Comparison of ENCODE assay signal across 10 mouse cellular contexts in genomic region chr5:138776346-138776745, GRCm38 (mm10). TPM values are rescaled to one million over a fixed set of nuclear protein-coding genes. Genes with fewer than 3 reads are reported as not detected.
DNase-seq lines count a peak whose midpoint lies in the region; ATAC-seq lines count a peak whose summit lies in the region.
"Had no signal": no experiment of that assay in that cellular context is flagged by ENCODE, and none has a peak within 500 bp of the region (broad histone marks: within the 10 kb centered on the region; RNA-seq: fewer than 3 reads in every experiment).

No protein-coding gene starts in this region.

- no peaks in the 10 kb centered on the region for H3K9me3 ChIP-seq in intestine, embryonic 14.5 days (ENCODE audit: control insufficient read depth, low read length)
- no peaks in the 10 kb centered on the region for H3K9me3 ChIP-seq in lung, embryonic 16.5 days (ENCODE audit: control insufficient read depth, low read length)
- H3K9me3 ChIP-seq in forebrain, embryonic 15.5 days, result no peaks in the 10 kb centered on the region
- no peaks in the 10 kb centered on the region for H3K9me3 ChIP-seq in midbrain, embryonic 10.5 days (replicated peaks)
- H3K9me3 ChIP-seq: kidney, embryonic 15.5 days had no signal

- WGBS in intestine, embryonic 14.5 days, result 53% methylated on average over 1 of the region's 1 CpGs
- 54% methylated on average over 1 of the region's 1 CpGs for WGBS in lung, embryonic 16.5 days
- WGBS in forebrain, embryonic 15.5 days, result 61% methylated on average over 1 of the region's 1 CpGs
- 83% methylated on average over 1 of the region's 1 CpGs for WGBS in midbrain, embryonic 10.5 days

- H3K27ac ChIP-seq in intestine, embryonic 14.5 days (ENCODE audit: low read depth), result no peak overlapping the region
- H3K27ac ChIP-seq in lung, embryonic 16.5 days (ENCODE audit: low read length), result no peak overlapping the region
- no peak overlapping the region for H3K27ac ChIP-seq in forebrain, embryonic 15.5 days (replicated peaks)
- no peak overlapping the region for H3K27ac ChIP-seq in midbrain, embryonic 10.5 days (replicated peaks)
- H3K27ac ChIP-seq: kidney, embryonic 15.5 days had no signal

- no peak overlapping the region for H3K4me3 ChIP-seq in intestine, embryonic 14.5 days (ENCODE audit: low read depth, low read length)
- no peak overlapping the region for H3K4me3 ChIP-seq in lung, embryonic 16.5 days (ENCODE audit: low read length)
- H3K4me3 ChIP-seq in forebrain, embryonic 15.5 days, result no peak overlapping the region
- H3K4me3 ChIP-seq in midbrain, embryonic 10.5 days, result no peak overlapping the region
- H3K4me3 ChIP-seq: kidney, embryonic 15.5 days had no signal

- 0 out of 2 replicates have a peak, but pooled peaks have one; percentile 33 for ATAC-seq in intestine, embryonic 14.5 days (replicated peaks; ENCODE audit: low FRiP score, low TSS enrichment, low read depth)
- ATAC-seq in lung, embryonic 16.5 days (ENCODE audit: low read depth), result peak; percentile 64
- ATAC-seq in forebrain, embryonic 15.5 days (replicated peaks), result no peak
- ATAC-seq: forebrain, postnatal 0 days had no signal

- no peaks in the 10 kb centered on the region for H3K27me3 ChIP-seq in intestine, embryonic 14.5 days (replicated peaks; ENCODE audit: control insufficient read depth, insufficient read depth, low read length)
- no peaks in the 10 kb centered on the region for H3K27me3 ChIP-seq in lung, embryonic 16.5 days (ENCODE audit: control insufficient read depth, insufficient read depth, low read depth, low read length)
- no peaks in the 10 kb centered on the region for H3K27me3 ChIP-seq in forebrain, embryonic 15.5 days
- no peaks in the 10 kb centered on the region for H3K27me3 ChIP-seq in midbrain, embryonic 10.5 days (ENCODE audit: low read depth, poor library complexity, severe bottlenecking)
- H3K27me3 ChIP-seq: kidney, embryonic 15.5 days had no signal

- peak; percentile 42 for DNase-seq in gastrocnemius, adult 18-20 months (ENCODE audit: low spot score)
- no peak for DNase-seq in gastrocnemius, postnatal 10 days
- DNase-seq in NIH3T3 (ENCODE audit: low read depth), result peak; percentile 87
- no peak for DNase-seq in intestine, embryonic 14.5 days (ENCODE audit: low spot score)
- no peak for DNase-seq in frontal cortex, postnatal 14 days (ENCODE audit: low spot score in 2 of 2)
- no peak for DNase-seq in midbrain, embryonic 10.5 days (ENCODE audit: low spot score)
- DNase-seq: forebrain, postnatal 0 days had no signal

- H3K4me1 ChIP-seq in intestine, embryonic 14.5 days (replicated peaks; ENCODE audit: control insufficient read depth, insufficient read depth, low read length), result peaks cover 19% of the 10 kb centered on the region
- H3K4me1 ChIP-seq in lung, embryonic 16.5 days (replicated peaks; ENCODE audit: control insufficient read depth, insufficient read depth, low read length), result 0 out of 2 replicates have a peak, but pooled peaks cover 3% of the 10 kb centered on the region
- peaks cover 16% of the 10 kb centered on the region for H3K4me1 ChIP-seq in forebrain, embryonic 15.5 days
- H3K4me1 ChIP-seq in midbrain, embryonic 10.5 days, result peaks cover 20% of the 10 kb centered on the region

- H3K36me3 ChIP-seq in intestine, embryonic 14.5 days (ENCODE audit: control insufficient read depth, insufficient read depth, low read length), result no peaks in the 10 kb centered on the region
- no peaks in the 10 kb centered on the region for H3K36me3 ChIP-seq in lung, embryonic 16.5 days (ENCODE audit: control insufficient read depth, insufficient read depth, low read length)
- H3K36me3 ChIP-seq in forebrain, embryonic 15.5 days, result peaks cover 32% of the 10 kb centered on the region
- H3K36me3 ChIP-seq in midbrain, embryonic 10.5 days, result no peaks in the 10 kb centered on the region; the same call in 1 of the 2 replicates

- H3K4me2 ChIP-seq in intestine, embryonic 14.5 days (ENCODE audit: low read length), result no peak overlapping the region
- no peak overlapping the region for H3K4me2 ChIP-seq in lung, embryonic 16.5 days (ENCODE audit: low read depth, low read length)
- H3K4me2 ChIP-seq in forebrain, embryonic 15.5 days (replicated peaks), result no peak overlapping the region
- H3K4me2 ChIP-seq: kidney, embryonic 15.5 days had no signal

- H3K9ac ChIP-seq in intestine, embryonic 14.5 days (ENCODE audit: low read length), result no peak overlapping the region
- H3K9ac ChIP-seq in lung, embryonic 16.5 days (ENCODE audit: low read length), result no peak overlapping the region
- H3K9ac ChIP-seq in forebrain, embryonic 15.5 days (replicated peaks), result no peak overlapping the region
- H3K9ac ChIP-seq: forebrain, postnatal 0 days; kidney, embryonic 15.5 days had no signal

RNA-seq across cellular contexts. Expression of gene Fam20c, which starts 22.0 kb away (rescaled TPM):
- total RNA-seq in gastrocnemius, adult 18-20 months (2021), result 10 to 100 TPM; 22.4 to 24.6 TPM
- total RNA-seq in gastrocnemius, postnatal 10 days (2021), result 10 to 100 TPM; 29.2 to 41.6 TPM
- 10.4 and 11.8 TPM in 2 replicates for polyA plus RNA-seq in intestine, embryonic 14.5 days (2014; fragmentation: Nextera tagmentation; extraction: Ambion mirVana)
- 4.0 and 5.6 TPM in 2 replicates for polyA plus RNA-seq in lung, embryonic 16.5 days (2015; fragmentation: Nextera tagmentation; extraction: Ambion mirVana)
- 43.7 and 47.3 TPM in 2 replicates for polyA plus RNA-seq in forebrain, embryonic 15.5 days (2015; fragmentation: Nextera tagmentation; extraction: Ambion mirVana)
- polyA plus RNA-seq in midbrain, embryonic 10.5 days (2016; fragmentation: Nextera tagmentation; extraction: Ambion mirVana), result 7.0 and 9.5 TPM in 2 replicates

RNA-seq across cellular contexts. Expression of gene Gm5294, which starts 43.5 kb away (rescaled TPM):
- total RNA-seq in gastrocnemius, adult 18-20 months (2021), result not detected
- total RNA-seq in gastrocnemius, postnatal 10 days (2021), result not detected
- not detected in 2 replicates for polyA plus RNA-seq in intestine, embryonic 14.5 days (2014; fragmentation: Nextera tagmentation; extraction: Ambion mirVana)
- polyA plus RNA-seq in lung, embryonic 16.5 days (2015; fragmentation: Nextera tagmentation; extraction: Ambion mirVana), result not detected in 2 replicates
- polyA plus RNA-seq in forebrain, embryonic 15.5 days (2015; fragmentation: Nextera tagmentation; extraction: Ambion mirVana), result not detected in 2 replicates
- polyA plus RNA-seq in midbrain, embryonic 10.5 days (2016; fragmentation: Nextera tagmentation; extraction: Ambion mirVana), result not detected in 2 replicates
- total RNA-seq: forebrain, postnatal 0 days had no signal
- polyA plus RNA-seq: forebrain, postnatal 0 days; kidney, embryonic 15.5 days had no signal

Comparison
In these comparisons a context has a peak if more than half of its experiments do, and no peak if none do; other contexts are left out.
1. DNase-seq: peak in gastrocnemius, adult 18-20 months (single experiment) and NIH3T3 (single experiment); none in gastrocnemius, postnatal 10 days (single experiment), intestine, embryonic 14.5 days (single experiment), frontal cortex, postnatal 14 days (0 of 2) and midbrain, embryonic 10.5 days (single experiment).